Mouse (Mus musculus): ENCODE data around the gene Mafk.

GRCm38 (mm10) chr5:139799801-139800590 lies 8.7 kb downstream of the Mafk start:
- no peak for TF ChIP-seq CTCF (IDR thresholded peaks at IDR 0.05; ENCODE audit: control insufficient read depth, insufficient read depth, insufficient replicate concordance, low read depth, low read length)
- no peak for TF ChIP-seq POLR2A (IDR thresholded peaks at IDR 0.05; ENCODE audit: control insufficient read depth, low read depth, low read length)

Measured in testis, adult 2 months (tissue).